In genomic region chr10:40364642-40365361, GRCm38 (mm10) we compare ENCODE assay signal across 18 mouse cellular contexts. TPM values are rescaled to one million over a fixed set of nuclear protein-coding genes. Genes with fewer than 3 reads are reported as not detected.
DNase-seq lines count a peak whose midpoint lies in the region; ATAC-seq and TF ChIP-seq lines count a peak whose summit lies in the region.
"Had no signal": no experiment of that assay in that cellular context is flagged by ENCODE, and none has a peak within 500 bp of the region (broad histone marks: within the 10 kb centered on the region; RNA-seq: fewer than 3 reads in every experiment).

No protein-coding gene starts in this region.

- H3K9me3 ChIP-seq in lung, postnatal 0 days (ENCODE audit: low read length) = no peaks in the 10 kb centered on the region
- H3K9me3 ChIP-seq: forebrain, embryonic 15.5 days; liver, embryonic 13.5 days; lung, embryonic 15.5 days; midbrain, embryonic 15.5 days had no signal

- no peak overlapping the region for H3K4me3 ChIP-seq in lung, postnatal 0 days (ENCODE audit: low read depth, low read length)
- H3K4me3 ChIP-seq: forebrain, embryonic 15.5 days; liver, embryonic 13.5 days; lung, embryonic 15.5 days; midbrain, embryonic 15.5 days had no signal

- 81% methylated on average over 5 of the region's 5 CpGs for WGBS in lung, postnatal 0 days

- H3K36me3 ChIP-seq in lung, postnatal 0 days (ENCODE audit: insufficient read depth, low read length) = no peaks in the 10 kb centered on the region
- H3K36me3 ChIP-seq: forebrain, embryonic 15.5 days; liver, embryonic 13.5 days; lung, embryonic 15.5 days; midbrain, embryonic 15.5 days had no signal

- ATAC-seq in lung, postnatal 0 days = no peak
- ATAC-seq: forebrain, embryonic 15.5 days; midbrain, embryonic 15.5 days had no signal

- peak; percentile 71 for DNase-seq in heart, adult 11 months
- DNase-seq in heart, adult 18-20 months = no peak
- DNase-seq in right cerebral cortex, postnatal 4 days = peak; percentile 66
- DNase-seq in right cerebral cortex, postnatal 25 days = no peak
- DNase-seq in ZHBTc4 (ENCODE audit: low read depth, low spot score) = peak; percentile 76
- DNase-seq in lung, postnatal 0 days (ENCODE audit: low spot score) = no peak
- DNase-seq in adrenal gland, postnatal 10 days = no peak
- DNase-seq: adrenal gland, postnatal 25 days; cerebellum, postnatal 14 days; gastrocnemius, postnatal 10 days; kidney, adult 2 months; kidney, postnatal 14 days; layer of hippocampus, adult 9-11 months; liver, embryonic 13.5 days; thymus, adult 2 months had no signal

- TF ChIP-seq EP300 in lung, postnatal 0 days (IDR thresholded peaks at IDR 0.05) = no peak

- no peaks in the 10 kb centered on the region for H3K4me1 ChIP-seq in lung, postnatal 0 days (ENCODE audit: insufficient read depth, low read depth, low read length)

- no peak overlapping the region for H3K4me2 ChIP-seq in lung, postnatal 0 days (replicated peaks; ENCODE audit: low read depth, low read length)
- H3K4me2 ChIP-seq: forebrain, embryonic 15.5 days; liver, embryonic 13.5 days; lung, embryonic 15.5 days; midbrain, embryonic 15.5 days had no signal

- H3K9ac ChIP-seq in lung, postnatal 0 days (replicated peaks; ENCODE audit: low read depth) = no peak overlapping the region
- H3K9ac ChIP-seq: forebrain, embryonic 15.5 days; liver, embryonic 13.5 days; lung, embryonic 15.5 days; midbrain, embryonic 15.5 days had no signal

- no peak for TF ChIP-seq CTCF in lung, postnatal 0 days (IDR thresholded peaks at IDR 0.05)

- no peaks in the 10 kb centered on the region for H3K27me3 ChIP-seq in lung, postnatal 0 days (replicated peaks; ENCODE audit: insufficient read depth, low read length)
- H3K27me3 ChIP-seq: forebrain, embryonic 15.5 days; liver, embryonic 13.5 days; lung, embryonic 15.5 days; midbrain, embryonic 15.5 days had no signal

- H3K27ac ChIP-seq in lung, postnatal 0 days (ENCODE audit: low read length) = no peak overlapping the region
- H3K27ac ChIP-seq: forebrain, embryonic 15.5 days; liver, embryonic 13.5 days; lung, embryonic 15.5 days; midbrain, embryonic 15.5 days had no signal

RNA-seq across cellular contexts. Expression of gene Cdk19, which starts 25.4 kb away (rescaled TPM):
- 10 to 100 TPM in 1 of 2 experiments, 1 to 10 TPM in 1; 9.1 to 13.0 TPM for total RNA-seq in heart, adult 18-20 months (2021)
- 6.7 and 8.4 TPM in 2 replicates for polyA plus RNA-seq in lung, postnatal 0 days (2015; fragmentation: Nextera tagmentation; extraction: Ambion mirVana)
- 10 to 100 TPM; 11.9 to 12.9 TPM for total RNA-seq in adrenal gland, postnatal 10 days (2021)

Comparison
In these comparisons a context has a peak if more than half of its experiments do, and no peak if none do; other contexts are left out.
1. DNase-seq: peak in heart, adult 11 months (single experiment), right cerebral cortex, postnatal 4 days (single experiment) and ZHBTc4 (single experiment); none in heart, adult 18-20 months (0 of 2), right cerebral cortex, postnatal 25 days (single experiment), lung, postnatal 0 days (single experiment) and adrenal gland, postnatal 10 days (single experiment).